Mouse (Mus musculus): ENCODE results near the gene Cdkn2d.
"Not testable (repeated sequence)": the region's sequence is repeated elsewhere in the genome, so short reads cannot be mapped to it uniquely, and the experiment has no call there.

The Cdkn2d gene

GRCm38 (mm10) chr9:21275013-21275710 is 16.0 kb downstream of the Cdkn2d start:
- DNase-seq (ENCODE audit: low spot score in 2 of 2): no peak

DNA sequence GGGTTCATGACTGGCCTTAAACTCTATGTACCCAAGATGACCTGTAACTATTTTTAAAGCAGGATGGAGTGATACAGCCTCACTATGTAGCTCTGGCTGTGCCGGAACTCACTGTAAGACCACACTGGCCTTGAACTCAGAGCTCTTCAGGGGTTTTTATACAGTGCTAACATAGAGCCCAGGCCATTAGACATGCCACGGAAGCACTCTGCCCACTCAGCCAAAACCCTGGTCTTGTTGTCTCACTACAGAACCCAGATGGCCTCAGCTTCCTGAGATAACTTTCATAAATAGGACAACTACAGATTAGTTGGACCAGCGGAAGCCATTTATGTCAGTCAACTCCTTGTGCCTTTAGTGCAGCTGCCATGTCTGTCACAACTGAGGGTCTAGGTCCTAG is 16.9 kb downstream of the Cdkn2d start:
- no peak for DNase-seq (ENCODE audit: low spot score in 2 of 2)

DNA sequence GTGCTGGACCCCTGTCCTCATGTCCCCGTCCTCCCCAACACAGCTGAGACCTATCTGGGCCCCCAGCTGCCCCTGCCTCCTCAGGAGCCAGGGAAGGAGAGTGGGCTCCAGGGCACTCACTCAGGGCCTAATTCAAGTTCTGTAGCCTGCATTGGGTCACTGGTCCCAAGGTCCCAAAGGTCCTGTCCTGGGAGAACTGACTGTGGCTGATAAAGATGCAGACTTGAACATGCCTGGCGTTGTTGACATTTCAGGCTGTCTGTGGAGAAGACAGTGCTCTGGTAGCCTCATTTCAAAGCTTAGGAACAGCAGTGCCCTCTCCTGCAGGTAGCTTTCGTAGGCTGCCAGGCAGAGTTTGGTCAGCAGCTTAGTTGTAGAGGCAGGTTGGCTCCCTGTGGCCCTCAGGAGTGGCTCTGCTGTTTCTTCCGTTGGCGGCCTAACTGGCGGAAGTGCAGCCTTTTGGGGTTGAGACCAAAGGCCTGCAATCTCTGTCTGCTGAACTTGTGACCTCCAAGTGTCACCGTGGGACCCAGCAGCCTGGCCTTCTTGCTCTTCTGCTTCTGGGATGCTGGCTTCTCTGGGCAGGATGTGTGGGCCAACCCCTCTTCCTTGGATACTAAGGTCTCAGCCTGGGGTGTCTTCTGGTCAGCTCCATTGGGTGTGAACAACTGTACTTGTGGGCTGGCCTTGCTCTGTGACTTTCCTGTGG is 17.5 kb downstream of the Cdkn2d start:
- no peak for DNase-seq (ENCODE audit: low spot score in 2 of 2)

DNA sequence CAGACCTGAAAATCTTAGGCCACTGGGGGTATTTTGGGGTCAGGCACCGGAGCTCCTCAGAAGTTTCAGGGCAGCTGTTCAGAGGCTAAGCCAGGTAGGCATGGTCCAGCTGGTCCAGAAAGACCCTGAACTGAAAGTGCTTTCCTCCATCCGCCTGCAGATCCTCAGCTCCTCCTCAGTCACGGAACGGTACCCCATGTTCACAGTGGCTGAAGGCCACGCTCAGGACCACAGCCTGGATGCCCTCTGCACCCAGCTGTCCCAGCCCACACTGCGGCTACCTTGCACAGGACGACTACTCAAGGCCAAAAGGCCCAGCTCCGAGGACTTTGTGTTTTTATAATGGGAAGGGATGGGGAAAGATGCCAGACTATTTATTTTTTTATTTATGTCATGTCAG is 18.1 kb downstream of the Cdkn2d start:
- no peak for DNase-seq (ENCODE audit: low spot score in 2 of 2)

- DNase-seq (ENCODE audit: low spot score in 2 of 2): no peak
Measured at GRCm38 (mm10) chr9:21272391-21272790, 18.8 kb downstream of the Cdkn2d start.

DNA sequence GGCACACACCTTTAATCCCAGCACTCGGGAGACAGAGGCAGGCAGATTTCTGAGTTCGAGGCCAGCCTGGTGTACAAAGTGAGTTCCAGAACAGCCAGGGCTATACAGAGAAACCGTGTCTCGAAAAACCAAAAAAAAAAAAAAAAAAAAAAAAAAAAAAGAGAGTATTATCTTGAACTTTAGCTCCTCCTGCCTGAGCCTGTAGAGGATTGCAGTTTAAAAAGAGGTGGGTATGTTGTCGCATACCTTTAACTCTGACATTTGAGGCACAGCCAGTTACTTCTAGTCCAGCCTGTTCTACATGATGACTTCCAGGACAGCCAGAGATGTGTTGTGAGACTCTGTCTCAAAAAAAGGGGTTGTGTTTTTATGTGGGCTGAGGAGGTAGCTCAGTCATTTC is 21.6 kb downstream of the Cdkn2d start:
- not testable (repeated sequence) for DNase-seq (ENCODE audit: low spot score in 2 of 2)

DNA sequence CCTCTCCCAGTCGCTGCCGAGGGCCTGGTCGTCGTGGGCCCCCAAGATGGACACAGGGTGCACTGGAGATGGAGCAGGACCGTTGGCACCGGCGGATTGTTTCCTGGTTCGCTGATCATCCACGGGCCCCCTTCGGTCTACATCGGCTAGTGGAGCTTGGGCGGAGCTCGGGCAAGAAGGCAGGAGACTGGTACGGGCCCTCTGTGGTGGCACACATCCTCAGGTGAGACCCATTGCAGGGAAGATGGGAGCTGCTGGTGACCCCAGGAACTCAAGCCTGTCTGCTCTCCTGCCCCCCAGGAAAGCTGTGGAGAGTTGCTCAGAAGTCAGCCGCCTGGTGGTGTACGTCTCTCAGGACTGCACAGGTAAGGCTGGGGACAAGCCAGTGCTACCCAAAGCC is 22.9 kb downstream of the Cdkn2d start:
- no peak for DNase-seq (ENCODE audit: low spot score in 2 of 2)

DNA sequence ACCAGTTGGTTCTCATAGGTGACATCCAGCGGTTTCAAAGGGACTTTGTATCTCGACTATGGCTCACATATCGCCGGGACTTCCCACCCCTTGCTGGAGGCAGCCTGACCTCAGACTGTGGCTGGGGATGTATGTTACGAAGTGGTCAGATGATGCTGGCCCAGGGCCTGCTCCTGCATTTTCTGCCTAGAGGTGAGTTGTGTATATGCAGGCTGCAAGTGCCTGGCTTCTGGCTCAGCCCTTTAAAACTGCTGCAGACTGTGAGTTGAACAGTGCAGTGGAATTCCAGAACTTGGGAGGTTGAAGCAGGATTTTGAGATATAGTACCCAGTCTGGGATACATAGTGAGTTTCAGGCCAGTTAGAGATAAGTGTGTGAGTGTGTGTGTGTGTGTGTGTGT is 24.3 kb downstream of the Cdkn2d start:
- DNase-seq (ENCODE audit: low spot score in 2 of 2): no peak

GRCm38 (mm10) chr9:21265611-21266010 is 25.6 kb downstream of the Cdkn2d start:
- DNase-seq (ENCODE audit: low spot score in 2 of 2): no peak

DNA sequence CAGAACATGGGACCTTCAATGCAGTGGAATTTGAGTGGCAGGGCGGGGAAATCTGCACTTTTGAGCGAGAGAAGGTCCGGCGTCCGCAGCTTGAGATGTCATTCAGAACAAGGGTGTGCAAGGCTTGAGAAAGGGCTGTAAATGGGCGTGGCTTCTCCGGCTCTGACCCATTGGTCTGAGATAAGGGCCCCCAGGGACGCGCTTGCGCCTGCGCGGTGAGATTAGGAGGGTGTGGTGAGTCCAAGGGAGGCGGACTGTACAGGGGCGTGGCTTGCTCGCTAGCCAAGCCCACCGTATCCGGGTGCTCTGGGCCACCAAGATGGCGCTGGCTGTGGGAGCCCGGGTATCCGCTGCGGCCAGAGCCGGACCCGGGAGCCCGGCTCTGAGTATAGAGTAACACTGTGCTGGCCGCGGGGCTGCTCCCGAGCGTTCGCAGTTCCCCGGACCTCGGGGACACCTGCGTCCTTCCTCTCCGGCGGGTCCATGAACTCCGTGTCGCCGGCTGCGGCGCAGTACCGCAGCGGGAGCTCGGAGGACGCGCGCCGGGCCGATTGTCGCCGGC is 26.1 kb downstream of the Cdkn2d start, which contains the start of gene Atg4d:
Gene Atg4d (plus strand): TSS at position 294 of the 562 bp plus-strand sequence.
- DNase-seq (ENCODE audit: low spot score in 2 of 2): peak; percentile 91 to 99

DNA sequence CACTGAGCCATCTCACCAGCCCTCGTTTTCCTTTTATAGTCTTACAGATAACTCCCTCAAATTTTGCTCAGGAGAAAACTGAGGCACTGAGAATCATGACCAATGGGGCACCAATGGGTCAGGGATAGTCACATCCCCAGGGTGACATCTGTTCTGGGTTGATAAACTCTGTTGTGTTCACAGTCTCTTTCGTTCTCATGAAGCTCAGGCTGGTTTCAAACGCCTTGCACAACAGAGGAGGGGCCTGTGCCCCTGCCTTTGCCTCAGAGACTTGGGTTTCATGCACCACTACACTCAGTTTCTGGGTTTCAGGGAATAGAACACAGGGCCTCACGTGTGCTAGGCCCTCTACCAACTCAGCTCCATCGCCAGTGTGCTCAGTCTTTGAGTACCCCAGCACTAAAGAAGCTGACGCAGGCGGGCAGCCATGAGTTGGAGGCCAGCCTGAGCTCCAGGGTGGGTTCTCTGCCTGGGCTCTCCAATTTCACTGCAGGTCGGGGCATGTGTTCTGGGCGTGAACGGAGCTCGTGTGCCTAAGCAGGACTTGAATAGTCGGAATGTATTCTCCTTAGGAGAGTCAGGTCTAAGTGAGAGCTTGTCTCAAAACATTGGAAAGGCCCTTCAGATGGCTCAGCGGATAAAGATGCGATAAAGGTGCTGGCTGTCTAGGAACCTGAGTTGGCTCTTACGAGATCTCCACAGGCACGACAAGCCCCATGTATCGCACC is 26.8 kb downstream of the Cdkn2d start:
- DNase-seq (ENCODE audit: low spot score in 2 of 2): peak in 1 of 2 experiments; percentile 61

DNA sequence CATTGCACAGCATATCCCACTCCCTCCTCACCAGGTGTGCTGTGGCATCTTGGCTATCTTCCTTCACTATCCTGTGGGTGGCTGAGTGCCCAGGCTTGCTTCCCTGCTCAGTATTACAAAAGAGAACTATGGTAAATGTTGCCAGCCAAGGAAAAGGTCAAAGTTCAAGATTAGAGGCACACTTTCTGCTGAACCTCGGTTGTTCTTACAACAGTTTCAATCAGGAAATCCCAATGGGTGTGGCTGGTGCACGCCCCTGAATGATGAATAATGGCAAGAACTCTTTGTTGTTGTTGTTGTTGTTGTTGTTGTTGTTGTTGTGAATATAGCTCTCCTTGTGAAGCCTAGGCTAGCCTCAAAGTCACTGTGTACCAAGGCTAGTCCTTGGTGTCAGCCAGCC is 29.4 kb downstream of the Cdkn2d start:
- DNase-seq (ENCODE audit: low spot score in 2 of 2): no peak

DNA sequence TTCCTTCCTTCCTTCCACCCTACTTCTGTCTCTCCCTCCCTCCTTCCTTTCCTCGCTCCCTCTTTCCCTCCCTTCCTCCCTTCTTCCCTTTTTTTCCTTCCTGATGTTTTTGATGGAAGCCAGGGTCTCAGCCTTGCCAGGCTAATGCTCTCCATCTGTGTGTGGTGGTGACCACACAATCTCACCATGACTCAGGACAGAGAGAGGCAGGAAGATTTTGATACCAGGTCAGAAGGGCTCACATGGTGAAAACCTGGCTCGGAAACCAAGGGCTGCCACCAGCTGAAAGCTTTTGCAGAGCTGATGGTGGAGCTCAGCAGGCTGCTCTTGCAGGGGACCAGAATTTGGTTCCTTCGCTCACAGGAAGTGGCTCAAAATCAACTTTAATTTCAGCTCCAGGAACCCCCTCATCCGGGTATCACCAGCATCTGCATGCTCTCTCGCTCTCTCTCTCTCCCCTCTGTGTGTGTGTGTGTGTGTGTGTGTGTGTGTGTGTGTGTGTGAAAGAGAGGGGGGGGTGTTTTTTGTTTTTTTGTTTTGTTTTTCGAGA is 30.6 kb downstream of the Cdkn2d start:
- DNase-seq (ENCODE audit: low spot score in 2 of 2): no peak

GRCm38 (mm10) chr9:21256349-21256748 is 34.9 kb downstream of the Cdkn2d start:
- DNase-seq (ENCODE audit: low spot score in 2 of 2): not testable (repeated sequence)

DNA sequence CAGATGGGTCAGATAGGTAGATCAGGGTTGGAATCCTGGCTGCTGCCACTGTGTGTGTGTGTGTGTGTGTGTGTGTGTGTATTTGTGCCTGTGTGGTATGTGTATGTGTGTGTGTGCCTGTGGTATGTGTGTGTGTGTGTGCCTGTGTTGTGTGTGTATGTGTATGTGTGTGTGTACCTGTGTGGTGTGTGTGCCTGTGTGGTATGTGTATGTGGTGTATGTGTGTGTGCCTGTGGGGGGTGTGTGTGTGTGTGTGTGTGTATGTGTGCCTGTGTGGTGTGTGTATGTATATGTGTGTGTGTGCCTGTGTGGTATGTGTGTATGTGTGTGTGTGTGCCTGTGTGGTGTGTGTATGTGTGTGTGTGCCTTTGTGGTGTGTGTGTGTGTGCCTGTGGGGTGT is 36.5 kb downstream of the Cdkn2d start:
- DNase-seq (ENCODE audit: low spot score in 2 of 2): no peak

DNA sequence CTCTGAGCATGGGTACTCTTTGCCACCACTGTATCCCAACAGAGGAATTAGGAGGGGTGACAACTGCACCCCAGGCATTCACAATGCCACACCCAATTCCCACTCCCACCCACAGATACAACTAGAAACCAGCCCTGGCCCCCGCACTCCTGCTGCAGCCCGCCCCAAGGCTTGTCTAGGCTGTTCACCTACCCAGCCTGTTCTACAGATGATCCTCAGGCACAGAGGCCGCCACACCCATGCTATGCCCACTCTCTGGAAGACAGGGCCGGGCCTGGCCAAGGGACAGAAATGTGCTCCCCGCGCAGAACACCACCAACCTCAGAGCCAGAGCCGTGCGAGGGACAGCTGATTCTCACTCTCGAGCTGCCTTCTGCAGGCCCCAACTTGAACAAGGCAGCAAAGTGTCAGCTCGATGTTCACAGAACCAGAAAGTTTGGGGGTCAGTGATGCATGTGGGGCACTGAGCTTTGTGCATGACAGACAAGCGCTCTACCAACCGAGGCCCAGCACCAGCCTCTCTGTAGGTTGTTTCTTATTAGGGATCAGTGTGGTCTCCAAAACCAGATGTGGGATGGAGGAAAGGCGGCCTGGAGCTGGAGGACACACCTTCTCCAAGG is 40.0 kb downstream of the Cdkn2d start:
- peak in 1 of 2 experiments; percentile 34 for DNase-seq (ENCODE audit: low spot score in 2 of 2)

- DNase-seq (ENCODE audit: low spot score in 2 of 2): no peak
Measured at GRCm38 (mm10) chr9:21250509-21250908, 40.7 kb downstream of the Cdkn2d start.

DNA sequence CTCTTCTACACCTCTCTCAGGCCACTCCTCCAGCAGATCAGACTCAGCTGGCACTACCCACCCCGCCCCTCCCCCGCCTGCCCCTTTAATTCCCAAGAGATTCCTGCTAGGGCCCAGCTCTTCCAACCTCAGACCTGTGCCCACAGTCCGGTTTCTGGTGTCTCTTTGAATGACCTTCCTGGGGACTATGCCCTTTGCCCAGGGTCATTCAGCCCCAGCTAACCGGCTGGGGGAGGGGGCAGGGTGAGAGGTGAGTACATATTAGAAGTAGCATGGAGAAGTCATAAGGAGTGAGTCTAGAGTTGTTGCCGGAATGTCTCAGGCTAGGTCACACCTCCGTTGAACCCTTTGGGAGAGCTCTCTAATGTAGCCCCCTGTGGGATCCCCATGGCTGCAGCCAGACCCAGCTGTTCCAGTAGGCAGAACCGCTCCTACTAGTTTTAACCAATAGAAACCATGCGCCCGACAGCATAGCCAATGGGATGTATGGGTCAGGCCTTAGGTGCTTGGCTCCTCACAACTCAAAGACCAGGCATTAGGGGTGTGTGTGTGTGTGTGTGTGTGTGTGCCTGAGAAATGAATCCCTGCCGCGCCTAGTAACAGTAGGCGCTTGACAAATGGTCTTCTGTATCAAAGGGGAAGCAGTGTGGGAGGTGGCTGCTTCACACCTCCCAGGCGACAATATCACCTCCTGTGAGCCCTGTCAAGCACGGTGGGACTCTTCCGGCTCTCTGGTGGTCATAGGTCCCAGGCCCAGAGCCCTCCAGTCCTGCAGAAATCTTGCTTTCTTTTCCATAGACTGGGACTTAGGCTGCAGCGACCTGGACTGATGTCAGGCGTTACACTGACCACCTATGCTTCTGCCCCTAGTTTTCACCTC is 41.3 kb downstream of the Cdkn2d start:
- DNase-seq (ENCODE audit: low spot score in 2 of 2): no peak

- peak; percentile 34 to 41 for DNase-seq (ENCODE audit: low spot score in 2 of 2)
Measured at GRCm38 (mm10) chr9:21248326-21248725, 42.9 kb downstream of the Cdkn2d start, which contains the start of gene S1pr5. Gene S1pr5, minus strand, starts transcription at chr9:21248443.

GRCm38 (mm10) chr9:21246342-21246741 is 44.9 kb downstream of the Cdkn2d start:
- no peak for DNase-seq (ENCODE audit: low spot score in 2 of 2)

All from urinary bladder, adult 18-20 months (tissue).